Mouse (Mus musculus) spleen, postnatal 36 days (tissue): ENCODE results near the gene Gm45234.

ENCODE experiments used
- DNase-seq, 2 experiments: peaks; one replicate each; pipeline ENCODE4 v3.0.0; 2022; ENCODE audit warnings: low spot score in 2 of 2, mixed read lengths in 1 of 2

The Gm45234 gene

GRCm38 (mm10) chr6:124740211-124740887, 15.5 kb downstream of the Gm45234 start:
- peak; percentile 59 to 68 for DNase-seq

- DNase-seq: no peak
Measured at GRCm38 (mm10) chr6:124739231-124739796, 16.5 kb downstream of the Gm45234 start.

DNA sequence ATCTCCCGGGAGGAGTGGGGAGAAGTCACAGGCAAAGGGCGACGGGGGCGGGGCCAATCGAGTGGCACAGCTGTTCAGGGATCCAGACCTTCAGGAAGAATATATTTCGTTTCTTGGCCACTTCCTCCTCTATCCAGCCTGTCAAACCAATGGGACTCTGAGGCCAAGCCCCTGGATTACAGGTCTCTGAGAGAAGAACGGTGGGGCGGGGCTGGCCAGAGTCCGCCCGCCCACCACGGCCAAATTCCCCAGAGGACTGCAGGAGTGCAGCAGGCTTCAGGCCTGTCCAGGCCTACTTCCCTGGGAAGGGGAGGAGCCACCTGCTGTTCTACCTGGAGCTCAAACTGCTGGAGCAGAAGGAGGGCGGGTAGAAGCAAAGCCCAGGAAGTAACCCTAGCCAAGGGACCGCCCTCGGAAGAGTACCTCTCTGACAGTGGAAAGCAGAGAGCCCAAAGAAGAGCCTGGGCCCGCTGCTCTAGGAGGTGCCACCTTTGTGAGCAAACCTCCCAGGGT, 17.3 kb downstream of the Gm45234 start, which contains the start of gene Ptpn6:
Gene Ptpn6, minus strand, starts transcription at position 204 of the 513 bp plus-strand sequence.
- peak in 1 of 2 experiments; percentile 58 for DNase-seq

DNA sequence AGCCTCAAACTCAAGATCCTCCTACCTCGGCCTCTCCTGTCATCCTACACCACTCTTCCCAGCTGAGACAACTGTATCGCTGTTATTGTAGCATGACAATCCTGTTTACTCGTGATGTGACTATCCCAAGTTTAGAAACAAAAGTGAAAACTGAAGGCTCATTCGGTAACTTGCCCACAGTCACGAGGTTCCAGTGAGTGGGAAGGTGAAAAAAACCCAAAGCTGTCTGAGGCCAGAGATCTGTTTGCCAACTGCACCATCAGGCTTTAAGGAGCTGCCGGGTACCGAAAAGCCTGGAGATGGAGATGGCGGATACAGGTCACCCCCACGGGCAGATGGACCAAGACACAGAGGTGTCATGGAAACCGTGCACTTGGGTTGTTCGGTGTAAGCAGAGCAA, 18.8 kb downstream of the Gm45234 start:
- DNase-seq: no peak

- DNase-seq: no peak
Measured at GRCm38 (mm10) chr6:124734417-124734816, 21.4 kb downstream of the Gm45234 start.

DNA sequence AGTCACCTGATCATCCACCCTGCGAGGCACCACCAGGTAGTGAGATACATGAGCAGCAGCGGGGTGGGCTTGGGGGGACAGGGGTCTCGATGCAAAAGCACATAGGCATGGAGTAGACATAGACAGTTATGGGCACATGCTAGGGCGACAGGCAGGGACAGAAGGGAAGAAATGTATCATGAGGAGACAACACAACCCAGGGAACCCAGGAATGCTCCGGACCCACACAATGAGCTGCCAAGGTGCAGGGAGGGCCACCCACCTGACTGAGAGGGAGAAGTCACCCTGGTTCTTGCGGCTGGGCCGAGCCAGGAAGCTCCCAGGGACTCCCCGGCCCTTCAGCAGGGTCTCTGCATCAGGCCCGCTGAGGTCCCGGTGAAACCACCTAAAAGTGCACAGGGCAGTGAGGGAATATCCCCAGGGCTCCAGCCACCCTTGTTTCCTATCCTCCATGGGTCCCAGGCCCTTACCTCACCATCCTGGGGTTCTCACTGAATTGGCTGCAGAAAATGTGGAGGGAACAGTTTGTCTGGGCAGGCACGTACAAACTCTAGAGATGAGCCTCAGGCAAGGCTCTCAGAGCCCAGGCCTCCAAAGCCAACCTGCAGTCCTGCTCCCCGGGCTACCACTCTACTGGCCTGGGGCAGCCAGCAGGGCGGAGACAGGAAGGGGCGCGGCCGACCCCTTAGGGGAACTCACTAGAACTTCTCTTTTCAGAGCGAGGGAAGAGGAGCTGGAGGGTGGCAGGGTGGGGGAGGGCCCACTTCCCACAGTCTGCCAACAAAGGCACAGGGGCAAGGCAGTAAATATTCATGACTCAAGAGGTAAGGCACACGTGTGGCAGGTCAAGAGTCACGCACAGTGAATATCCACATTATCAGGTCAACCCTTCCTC, 23.1 kb downstream of the Gm45234 start:
- DNase-seq: peak; percentile 96

DNA sequence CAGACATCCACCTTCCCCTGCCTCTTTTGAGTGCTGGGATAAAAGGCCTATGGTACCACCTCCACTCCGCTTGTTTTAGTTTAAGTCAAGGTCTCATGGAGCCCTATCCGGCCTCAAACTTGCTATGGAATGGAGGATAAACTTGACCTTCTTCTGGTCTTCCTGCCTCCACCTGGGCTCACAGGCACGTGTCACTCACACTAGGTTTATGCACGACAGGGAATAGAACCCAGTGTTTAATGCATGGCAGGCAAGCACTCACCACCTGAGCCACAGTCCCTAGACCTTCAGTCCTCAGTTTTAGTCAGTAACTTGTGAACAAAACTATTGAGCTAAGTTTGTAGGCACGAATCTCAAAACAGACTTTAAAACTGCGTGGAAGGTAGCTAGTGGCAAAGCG, 24.8 kb downstream of the Gm45234 start:
- DNase-seq: no peak

GRCm38 (mm10) chr6:124729850-124730705, 25.7 kb downstream of the Gm45234 start:
- DNase-seq: peak; percentile 86 to 91

DNA sequence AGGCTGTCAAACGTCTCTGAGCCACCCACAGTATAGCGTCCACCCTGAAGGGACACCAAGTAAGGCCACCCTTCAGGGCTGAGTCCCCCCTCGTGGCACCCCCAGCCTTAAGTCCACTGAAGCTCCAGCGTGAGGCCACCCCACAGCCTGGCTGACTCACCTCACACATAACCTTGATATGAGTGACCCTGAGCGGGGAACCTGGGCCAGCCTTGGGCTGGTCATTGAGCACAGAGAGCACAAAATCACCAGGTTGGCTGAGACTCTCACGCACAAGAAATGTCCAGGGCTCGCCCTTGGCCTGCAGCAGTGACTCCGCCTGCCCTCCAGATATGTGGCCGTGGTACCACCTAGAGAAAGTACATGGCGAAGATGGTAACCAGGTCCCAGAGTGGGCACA, 27.2 kb downstream of the Gm45234 start:
- no peak for DNase-seq

DNA sequence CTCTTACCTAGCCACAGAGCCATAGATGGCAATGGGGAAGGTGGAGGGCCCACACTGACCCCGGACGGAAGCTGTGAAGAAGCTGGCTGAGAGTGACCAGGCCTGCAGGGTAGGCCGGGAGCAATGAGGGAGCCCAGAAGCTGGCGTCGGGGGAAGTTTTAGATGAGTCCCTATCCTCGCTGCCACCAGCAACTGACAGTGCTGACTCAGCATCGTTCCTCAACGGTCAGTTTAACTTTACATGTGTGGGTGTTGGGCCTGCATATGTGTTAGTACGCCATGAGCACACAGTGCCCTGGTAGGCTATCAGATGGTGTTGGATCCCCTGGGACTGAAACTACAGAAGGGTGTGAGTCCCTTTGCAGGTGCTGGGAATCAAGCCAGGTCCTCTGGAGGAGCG, 31.3 kb downstream of the Gm45234 start:
- no peak for DNase-seq

DNA sequence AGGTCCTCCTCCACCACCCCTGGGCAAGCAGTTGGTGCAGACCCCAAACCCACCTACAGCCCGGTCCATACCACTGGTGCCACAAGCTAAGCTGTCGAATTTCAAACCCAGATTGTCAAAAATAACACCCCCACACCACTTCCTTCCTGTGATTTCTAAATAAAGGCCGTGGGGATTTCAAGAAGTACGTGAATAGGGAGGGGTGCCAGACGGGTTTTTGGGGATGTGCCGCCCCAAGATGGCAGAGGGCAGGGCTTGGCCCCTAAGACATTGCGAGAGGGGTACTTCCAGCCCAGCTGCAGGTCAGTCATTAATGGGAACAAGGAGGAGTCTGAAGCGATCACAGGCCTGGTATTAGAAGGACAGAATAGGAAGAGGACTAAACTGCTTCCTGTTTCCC, 32.3 kb downstream of the Gm45234 start:
- DNase-seq: peak; percentile 79 to 86

DNA sequence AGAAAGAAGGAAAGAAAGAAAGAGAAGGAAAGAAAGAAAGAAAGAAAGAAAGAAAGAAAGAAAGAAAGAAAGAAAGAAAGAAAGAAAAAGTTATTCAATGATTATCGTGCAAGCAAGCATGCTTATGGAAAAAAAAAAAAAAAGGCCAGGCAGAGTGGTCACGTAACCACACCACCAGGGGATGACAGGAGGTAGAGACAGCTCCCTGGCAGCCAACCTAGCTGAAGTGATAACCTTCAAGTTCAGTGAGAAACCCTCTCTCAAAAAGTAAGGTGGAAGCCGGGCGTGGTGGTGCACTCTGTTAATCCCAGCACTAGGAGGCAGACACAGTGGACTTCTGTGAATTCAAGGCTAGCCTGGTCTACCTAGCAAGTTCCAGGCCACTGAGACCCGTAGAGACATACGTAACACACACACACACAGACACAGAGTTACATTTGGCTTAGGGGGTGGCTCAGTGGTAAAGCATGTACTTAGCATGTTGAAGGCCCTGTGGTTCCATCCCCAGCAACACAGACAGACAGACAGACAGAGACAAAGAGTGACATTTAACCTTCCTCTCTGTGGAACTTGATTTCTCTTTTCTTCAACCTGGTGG, 32.8 kb downstream of the Gm45234 start:
- DNase-seq: no peak

DNA sequence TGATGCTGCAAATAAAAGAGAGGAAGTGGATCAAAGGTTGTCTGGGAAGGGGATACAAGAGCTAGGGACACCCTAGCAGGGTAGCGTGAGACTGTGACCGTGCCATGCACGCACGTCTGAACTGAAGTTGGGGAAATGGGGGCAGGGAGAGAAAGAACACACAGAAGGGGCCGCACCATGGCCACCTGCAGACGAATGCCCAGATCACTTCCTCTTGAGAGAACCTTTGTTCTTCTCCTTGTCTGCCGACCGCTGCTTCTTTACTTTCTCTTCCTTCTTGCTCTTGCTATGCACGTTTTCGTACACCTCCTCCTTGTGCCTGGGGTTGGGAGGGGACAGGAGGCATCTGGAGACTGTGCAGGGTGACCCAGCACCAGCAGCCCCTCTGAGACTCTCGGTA, 34.9 kb downstream of the Gm45234 start:
- peak; percentile 84 to 86 for DNase-seq

- DNase-seq: no peak
Measured at GRCm38 (mm10) chr6:124719354-124719978, 36.4 kb downstream of the Gm45234 start.

DNA sequence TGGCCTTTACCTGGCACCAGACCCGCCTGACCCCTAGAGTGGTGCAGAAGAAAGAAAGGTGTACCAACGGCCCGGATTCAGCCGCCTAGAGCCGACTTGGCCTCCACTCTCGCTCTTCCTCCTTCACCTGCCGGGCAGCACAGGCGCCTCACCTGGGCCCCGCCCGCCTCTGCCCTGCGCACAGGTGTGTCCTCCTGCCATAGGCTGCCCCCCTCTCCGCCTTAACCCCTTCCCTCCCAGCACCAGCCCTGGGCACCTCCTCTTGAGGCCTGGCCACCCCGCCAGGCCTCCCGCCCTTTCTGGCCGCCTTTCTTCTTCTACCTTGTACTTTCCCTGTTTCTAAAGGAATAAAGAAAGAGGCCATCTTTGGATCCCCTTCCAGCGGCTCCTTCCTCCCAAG, 37.1 kb downstream of the Gm45234 start:
- DNase-seq: no peak

GRCm38 (mm10) chr6:124717968-124718367, 37.9 kb downstream of the Gm45234 start:
- DNase-seq: no peak

- DNase-seq: peak; percentile 69 to 74
Measured at GRCm38 (mm10) chr6:124716864-124717490, 38.8 kb downstream of the Gm45234 start.

DNA sequence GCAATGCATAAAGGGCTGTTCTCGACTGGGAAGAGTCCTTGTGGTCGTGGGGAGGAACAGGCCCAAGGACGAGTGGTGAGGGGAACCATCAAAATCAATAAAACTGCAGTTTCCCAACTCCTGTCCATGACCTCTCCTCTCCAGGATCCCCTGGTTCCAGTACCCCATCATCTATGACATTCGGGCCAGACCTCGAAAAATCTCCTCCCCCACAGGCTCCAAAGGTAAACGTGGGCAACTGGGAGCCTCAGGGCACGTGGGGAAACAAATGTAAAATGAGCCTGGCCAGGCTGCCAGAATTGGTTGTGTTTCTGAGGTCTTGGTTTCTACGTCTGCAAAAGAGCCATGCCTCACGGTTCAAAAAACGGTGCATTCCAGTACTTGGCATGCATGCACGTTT, 42.9 kb downstream of the Gm45234 start:
- no peak for DNase-seq

- DNase-seq: peak; percentile 98
Measured at GRCm38 (mm10) chr6:124711824-124712782, 43.7 kb downstream of the Gm45234 start, which contains the start of the genes Emg1 and Phb2. TSS of gene Emg1 (minus strand) at chr6:124712178. TSS of gene Phb2 (plus strand) at chr6:124712336.
